Mouse (Mus musculus) CH12.LX (cell line): Measurements from ENCODE around the gene Mical3. TPM values are rescaled to one million over a fixed set of nuclear protein-coding genes. Genes with fewer than 3 reads are reported as not detected.
A peak's percentile ranks its signal among the peaks of the same experiment; 100 is the strongest.

ENCODE experiments used
- DNase-seq: peaks from one replicate; pipeline ENCODE4 v3.0.0-alpha.2; 2013; ENCODE audit errors: extremely low read depth
- H3K27ac ChIP-seq: 2 replicates; pipeline ENCODE4 v1.5.1; 2012; ENCODE audit warnings: low read depth, mild to moderate bottlenecking, control low read depth, moderate library complexity; ENCODE audit not compliant: insufficient read depth
- H3K27me3 ChIP-seq: replicated peaks from 2 replicates; pipeline ENCODE3; 2012; ENCODE audit warnings: inconsistent platforms
- H3K36me3 ChIP-seq, 2 experiments: replicated peaks in 1 of 2; 2 replicates each; pipeline versions ENCODE3 to v1.6.1; 2012; ENCODE audit warnings: inconsistent platforms in 1 of 2, low read length in 1 of 2, mild to moderate bottlenecking in 1 of 2, mixed read lengths in 1 of 2, moderate library complexity in 1 of 2; ENCODE audit not compliant: control insufficient read depth in 1 of 2, insufficient read depth in 1 of 2
- H3K4me1 ChIP-seq, 2 experiments: 2 replicates each; pipeline ENCODE4 v1.6.1; 2012; ENCODE audit warnings: inconsistent platforms in 1 of 2, moderate library complexity in 1 of 2; ENCODE audit not compliant: insufficient read depth in 2 of 2, control insufficient read depth in 1 of 2
- H3K4me2 ChIP-seq: 2 replicates; pipeline ENCODE4 v1.6.1; 2012; ENCODE audit warnings: low read depth, mild to moderate bottlenecking, control low read depth; ENCODE audit not compliant: poor library complexity, insufficient read depth, severe bottlenecking
- H3K4me3 ChIP-seq, 3 experiments: fragments of 150-350 bp in 1 of 3; sonication (generic) in 1 of 3; replicated peaks in 1 of 3; 2 replicates each; pipeline versions ENCODE3 to v1.5.1; 2011 to 2012; ENCODE audit warnings: low read depth in 2 of 3, low read length in 2 of 3, mild to moderate bottlenecking in 2 of 3, moderate library complexity in 2 of 3, control low read depth in 1 of 3, improper control_type of control experiment in 1 of 3, inconsistent platforms in 1 of 3, mixed read lengths in 1 of 3; ENCODE audit not compliant: poor library complexity in 1 of 3
- H3K79me2 ChIP-seq: replicated peaks from 2 replicates; pipeline ENCODE4 v1.6.1; 2012; ENCODE audit warnings: mild to moderate bottlenecking, moderate library complexity; ENCODE audit not compliant: control insufficient read depth, poor library complexity, insufficient read depth, severe bottlenecking; ENCODE audit errors: extremely low read depth
- H3K9ac ChIP-seq: 2 replicates; pipeline ENCODE4 v1.6.1; 2012; ENCODE audit warnings: low read depth, mild to moderate bottlenecking, control low read depth, moderate library complexity; ENCODE audit not compliant: insufficient read depth
- H3K9me3 ChIP-seq: replicated peaks from 2 replicates; pipeline ENCODE3; 2012; ENCODE audit warnings: low read length, inconsistent platforms, mixed read lengths
- CHD1 ChIP-seq: IDR thresholded peaks from 2 replicates; pipeline ENCODE4 v1.6.1; 2012; ENCODE audit warnings: low read depth, low read length, improper control_type of control experiment, inconsistent platforms
- CHD2 ChIP-seq: IDR thresholded peaks from 2 replicates; pipeline ENCODE4 v1.6.1; 2011; ENCODE audit warnings: low read length, improper control_type of control experiment
- CTCF ChIP-seq, 2 experiments: IDR thresholded peaks in 1 of 2; conservative IDR thresholded peaks in 1 of 2; 2 replicates each; pipeline ENCODE4 v1.5.1; 2011 to 2012; ENCODE audit warnings: low read depth in 2 of 2, low read length in 2 of 2, improper control_type of control experiment in 1 of 2, inconsistent platforms in 1 of 2, mild to moderate bottlenecking in 1 of 2, moderate library complexity in 1 of 2
- E2F4 ChIP-seq: IDR thresholded peaks from 2 replicates; pipeline ENCODE4 v1.6.1; 2011; ENCODE audit warnings: low read depth, low read length, improper control_type of control experiment; ENCODE audit not compliant: insufficient replicate concordance
- ELF1 ChIP-seq: IDR thresholded peaks from 2 replicates; pipeline ENCODE4 v1.6.1; 2014; ENCODE audit warnings: low read depth, mild to moderate bottlenecking, inconsistent platforms, low read length, improper control_type of control experiment
- EP300 ChIP-seq: IDR thresholded peaks from 2 replicates; pipeline ENCODE4 v1.6.1; 2011; ENCODE audit warnings: low read length, improper control_type of control experiment
- ETS1 ChIP-seq: conservative IDR thresholded peaks from 2 replicates; pipeline ENCODE4 v1.6.1; 2012; ENCODE audit warnings: low read depth, mild to moderate bottlenecking, inconsistent platforms, low read length, improper control_type of control experiment, moderate library complexity
- HCFC1 ChIP-seq: IDR thresholded peaks from 2 replicates; pipeline ENCODE4 v1.6.1; 2012; ENCODE audit warnings: low read depth, mild to moderate bottlenecking, inconsistent platforms, low read length, improper control_type of control experiment
- KAT2A ChIP-seq: IDR thresholded peaks from 2 replicates; pipeline ENCODE4 v1.6.1; 2012; ENCODE audit warnings: low read length, improper control_type of control experiment, inconsistent platforms; ENCODE audit not compliant: insufficient replicate concordance
- MXI1 ChIP-seq: IDR thresholded peaks from 2 replicates; pipeline ENCODE4 v1.6.1; 2011; ENCODE audit warnings: mild to moderate bottlenecking, low read depth, low read length, improper control_type of control experiment
- NELFE ChIP-seq: IDR thresholded peaks from 2 replicates; pipeline ENCODE4 v1.6.1; 2011; ENCODE audit warnings: low read depth, low read length, improper control_type of control experiment
- NRF1 ChIP-seq: IDR thresholded peaks from 2 replicates; pipeline ENCODE4 v1.6.1; 2014; ENCODE audit warnings: low read depth, mild to moderate bottlenecking, inconsistent platforms, low read length, improper control_type of control experiment, moderate library complexity
- PAX5 ChIP-seq: IDR thresholded peaks from 2 replicates; pipeline ENCODE4 v1.6.1; 2012; ENCODE audit warnings: low read length, inconsistent platforms, mixed read lengths
- POLR2A ChIP-seq: IDR thresholded peaks from 2 replicates; pipeline ENCODE4 v1.6.1; 2011; ENCODE audit warnings: low read depth, mild to moderate bottlenecking, improper control_type of control experiment, low read length
- RCOR1 ChIP-seq: conservative IDR thresholded peaks from 2 replicates; pipeline ENCODE4 v1.6.1; 2012; ENCODE audit warnings: low read depth, mild to moderate bottlenecking, inconsistent platforms, low read length, improper control_type of control experiment
- SIN3A ChIP-seq: IDR thresholded peaks from 2 replicates; pipeline ENCODE4 v1.6.1; 2012; ENCODE audit warnings: low read length, improper control_type of control experiment, inconsistent platforms
- SMC3 ChIP-seq: IDR thresholded peaks from 2 replicates; pipeline ENCODE4 v1.6.1; 2011; ENCODE audit warnings: low read depth, low read length, improper control_type of control experiment
- TBP ChIP-seq: conservative IDR thresholded peaks from 2 replicates; pipeline ENCODE4 v1.6.1; 2011; ENCODE audit warnings: low read depth, low read length, improper control_type of control experiment
- TCF12 ChIP-seq: IDR thresholded peaks from 2 replicates; pipeline ENCODE4 v1.6.1; 2014; ENCODE audit warnings: low read depth, mild to moderate bottlenecking, inconsistent platforms, low read length, improper control_type of control experiment
- ZMIZ1 ChIP-seq: IDR thresholded peaks from 2 replicates; pipeline ENCODE4 v1.6.1; 2012; ENCODE audit warnings: low read depth, mild to moderate bottlenecking, inconsistent platforms, low read length, improper control_type of control experiment
- dilution Hi-C: fragments of 300-500 bp; cut with MboI; formaldehyde crosslinking; loops from 2 replicates; pipeline ENCODE4 v1.14.3; 2020; ENCODE audit warnings: low sequenced_read_pairs; ENCODE audit not compliant: extremely low pct_unique_long_range_greater_than_20kb, extremely low pct_ligation_motif_present
- in situ Hi-C: fragments of 300-500 bp; cut with MboI; formaldehyde crosslinking; loops from 3 replicates; pipeline ENCODE4 v1.14.3; 2019; ENCODE audit warnings: low sequenced_read_pairs, low pct_ligation_motif_present, low pct_unique_long_range_greater_than_20kb, mixed read lengths
- polyA plus RNA-seq: library from polyadenylated mRNA; unstranded; fragments of >175 nt; gene quantifications from 2 replicates; pipeline ENCODE4 v1.2.1, GENCODE M21; 2012; ENCODE audit warnings: low read depth; ENCODE audit not compliant: insufficient read length
- total RNA-seq, 2 experiments: library from RNA; depleted of rRNA; stranded (reverse); fragments of 300-350 nt in 1 of 2; fragments of >200 nt in 1 of 2; gene quantifications; 2 replicates each; pipeline ENCODE4 v1.2.3; 2012 to 2014

The Mical3 gene
- total and polyA plus RNA-seq, 3 experiments = 10.2 to 56.3 (median 26.8) TPM

DNA sequence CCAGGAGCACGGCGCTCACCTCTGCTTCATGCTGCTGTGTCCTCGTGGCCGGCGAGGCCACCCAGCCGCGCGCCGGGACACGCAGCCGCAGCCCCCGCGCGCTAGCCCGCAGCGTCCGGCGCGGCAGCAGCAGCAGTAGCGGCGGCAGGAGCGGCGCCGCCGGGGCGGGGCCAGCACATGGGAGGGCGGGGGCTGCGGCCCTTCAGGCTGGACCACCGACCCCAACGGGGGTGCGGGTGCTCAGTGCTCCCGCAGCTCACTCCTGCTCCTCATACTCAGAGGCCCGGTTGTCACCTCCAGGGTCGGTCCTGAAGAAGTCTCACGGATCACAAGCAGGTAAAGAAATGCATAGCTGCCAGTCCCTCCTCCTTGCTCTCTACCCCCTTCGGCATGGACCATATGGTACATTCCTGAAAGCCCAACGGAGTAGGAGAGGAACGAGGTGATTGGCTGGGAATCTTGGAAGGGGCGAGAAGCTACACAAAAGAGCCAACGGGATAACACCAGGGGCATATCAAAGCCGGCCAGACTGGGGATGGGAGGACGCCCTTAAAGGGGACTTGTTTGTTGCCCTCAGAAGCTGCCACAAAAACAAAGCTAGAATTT lies 20.7 kb downstream of the Mical3 start:
- peaks cover 7% of the 10 kb centered on the region for H3K9me3 ChIP-seq
- H3K36me3 ChIP-seq = peaks cover 6 to 16% of the 10 kb centered on the region in 2 experiments
- in situ Hi-C loops = no loop called here
- dilution Hi-C loops = no loop called here
- DNase-seq = peak; percentile 97
- peaks cover 3% of the 10 kb centered on the region for H3K79me2 ChIP-seq
- TF ChIP-seq EP300 (no peak), SMC3 (no peak), E2F4 (no peak), ETS1 (no peak), NRF1 (peak; percentile 43), SIN3A (peak; percentile 38; the same call in 1 of the 2 replicates), NELFE (peak; percentile 61), CHD1 (peak; percentile 99), ELF1 (0 out of 2 replicates have a peak, but pooled peaks have one; percentile 2), POLR2A (peak; percentile 68), TCF12 (0 out of 2 replicates have a peak, but pooled peaks have one; percentile 34), CHD2 (no peak), HCFC1 (0 out of 2 replicates have a peak, but pooled peaks have one; percentile 19), MXI1 (no peak), ZMIZ1 (peak; percentile 60; the same call in 1 of the 2 replicates), RCOR1 (0 out of 2 replicates have a peak, but pooled peaks have one; percentile 36), TBP (peak; percentile 73), KAT2A (no peak)
- peak overlapping the region; percentile 7; the same call in 1 of the 2 replicates for H3K27ac ChIP-seq
- H3K27me3 ChIP-seq = no peaks in the 10 kb centered on the region
- H3K4me3 ChIP-seq = peak overlapping the region; percentile 88 to 96 (median 95)
- peak overlapping the region; percentile 94; the same call in 1 of the 2 replicates for H3K4me2 ChIP-seq
- peak overlapping the region; percentile 57 for H3K9ac ChIP-seq
- H3K4me1 ChIP-seq = peaks cover 8 to 58% of the 10 kb centered on the region in 2 experiments; a peak in 3 of 4 replicates

GRCm38 (mm10) chr6:121109181-121109981 lies 21.4 kb downstream of the Mical3 start:
- no peak for DNase-seq
- TF ChIP-seq PAX5 (no peak), ELF1 (0 out of 2 replicates have a peak, but pooled peaks have one; percentile 6), SIN3A (peak; percentile 58), RCOR1 (no peak), CTCF (conservative IDR thresholded peaks at IDR 0.05 in 1 of 2, IDR thresholded peaks at IDR 0.05 in 1 of 2; ENCODE audit: low read depth in 2 of 2, low read length in 2 of 2) (no peak)
- TF ChIP-seq, all 38 proteins: peak for 2
- in situ Hi-C loops (no loop called here), dilution Hi-C loops (no loop called here)
- Histone ChIP-seq H3K27me3 (no peaks in the 10 kb centered on the region), H3K9me3 (peaks cover 7% of the 10 kb centered on the region), H3K9ac (peak overlapping the region; percentile 57), H3K4me1 (peaks cover 15 to 65% of the 10 kb centered on the region in 2 experiments; a peak in 3 of 4 replicates), H3K27ac (no peak overlapping the region), H3K36me3 (peaks cover 6 to 23% of the 10 kb centered on the region in 2 experiments), H3K79me2 (peaks cover 10% of the 10 kb centered on the region), H3K4me3 (peak overlapping the region; percentile 88 to 96 (median 95)), H3K4me2 (peak overlapping the region; percentile 58)
